Mouse (Mus musculus): ENCODE results near the gene Chit1.

The Chit1 gene

GRCm38 (mm10) chr1:134079477-134080163 lies 31.4 kb upstream of the Chit1 start:
- 4% methylated on average over 9 of the region's 9 CpGs for WGBS

- WGBS: 84% methylated on average over 4 of the region's 4 CpGs
Observed at GRCm38 (mm10) chr1:134080406-134080805, 30.6 kb upstream of the Chit1 start.

- 94% methylated on average over 5 of the region's 5 CpGs for WGBS
Observed at GRCm38 (mm10) chr1:134080881-134081450, 30.1 kb upstream of the Chit1 start.

GRCm38 (mm10) chr1:134082987-134083516 lies 28.0 kb upstream of the Chit1 start:
- WGBS: 36% methylated on average over 11 of the region's 11 CpGs

GRCm38 (mm10) chr1:134083676-134084075 lies 27.4 kb upstream of the Chit1 start:
- 73% methylated on average over 8 of the region's 8 CpGs for WGBS

- WGBS: 65% methylated on average over 3 of the region's 3 CpGs
Observed at GRCm38 (mm10) chr1:134084128-134084527, 26.9 kb upstream of the Chit1 start.

GRCm38 (mm10) chr1:134086017-134086416 lies 25.0 kb upstream of the Chit1 start:
- 62% methylated on average over 3 of the region's 3 CpGs for WGBS

- WGBS: 77% methylated on average over 16 of the region's 16 CpGs
Observed at GRCm38 (mm10) chr1:134086811-134087398, 24.1 kb upstream of the Chit1 start.

- WGBS: 94% methylated on average over 7 of the region's 7 CpGs
Observed at GRCm38 (mm10) chr1:134089074-134089473, 22.0 kb upstream of the Chit1 start.

GRCm38 (mm10) chr1:134091851-134092250 lies 19.2 kb upstream of the Chit1 start:
- 93% methylated on average over 3 of the region's 3 CpGs for WGBS

- WGBS: 44% methylated on average over 6 of the region's 6 CpGs
Observed at GRCm38 (mm10) chr1:134092368-134092767, 18.7 kb upstream of the Chit1 start.

GRCm38 (mm10) chr1:134092852-134093770 lies 17.9 kb upstream of the Chit1 start:
- WGBS: 2% methylated on average over 43 of the region's 43 CpGs

GRCm38 (mm10) chr1:134093771-134094526 lies 17.1 kb upstream of the Chit1 start:
- 63% methylated on average over 13 of the region's 13 CpGs for WGBS

- 75% methylated on average over 7 of the region's 7 CpGs for WGBS
Observed at GRCm38 (mm10) chr1:134095033-134095612, 15.9 kb upstream of the Chit1 start.

GRCm38 (mm10) chr1:134095721-134096120 lies 15.3 kb upstream of the Chit1 start:
- WGBS: 61% methylated on average over 4 of the region's 4 CpGs

GRCm38 (mm10) chr1:134096264-134096934 lies 14.6 kb upstream of the Chit1 start:
- WGBS: 23% methylated on average over 14 of the region's 14 CpGs

GRCm38 (mm10) chr1:134097080-134097855 lies 13.8 kb upstream of the Chit1 start:
- 89% methylated on average over 7 of the region's 7 CpGs for WGBS

- WGBS: 66% methylated on average over 13 of the region's 13 CpGs
Observed at GRCm38 (mm10) chr1:134097956-134098725, 12.9 kb upstream of the Chit1 start.

Measured in cerebral cortex, adult 2 months (tissue).